Mouse (Mus musculus): ENCODE data around the gene Gm17079. TPM values are rescaled to one million over a fixed set of nuclear protein-coding genes. Genes with fewer than 3 reads are reported as not detected.

Gm17079 gene
- polyA plus RNA-seq, 1 experiment from 2014 or later, result not detected

Other genes starting within 250 kb of the Gm17079 start
- gene Vmn2r89, start 243.6 kb downstream of the Gm17079 start, polyA plus RNA-seq (2014; fragmentation: Nextera tagmentation; extraction: Ambion mirVana), result not detected in 2 replicates
- gene Gm5622, start 142.7 kb downstream of the Gm17079 start, polyA plus RNA-seq (2014; fragmentation: Nextera tagmentation; extraction: Ambion mirVana), result not detected in 2 replicates
- gene Gm17175, start 121.4 kb downstream of the Gm17079 start, polyA plus RNA-seq (2014; fragmentation: Nextera tagmentation; extraction: Ambion mirVana), result not detected in 2 replicates
- not detected in 2 replicates for gene Gm17174, start 103.3 kb downstream of the Gm17079 start, polyA plus RNA-seq (2014; fragmentation: Nextera tagmentation; extraction: Ambion mirVana)
- gene Gm17078, start 84.2 kb downstream of the Gm17079 start, polyA plus RNA-seq (2014; fragmentation: Nextera tagmentation; extraction: Ambion mirVana), result not detected in 2 replicates
- gene Gm4181, start 59.8 kb downstream of the Gm17079 start, polyA plus RNA-seq (2014; fragmentation: Nextera tagmentation; extraction: Ambion mirVana), result not detected in 2 replicates
- gene Gm5800, start 21.7 kb upstream of the Gm17079 start, polyA plus RNA-seq (2014; fragmentation: Nextera tagmentation; extraction: Ambion mirVana), result not detected in 2 replicates
- not detected in 2 replicates for gene Ang4, start 78.1 kb upstream of the Gm17079 start, polyA plus RNA-seq (2014; fragmentation: Nextera tagmentation; extraction: Ambion mirVana)
- not detected in 2 replicates for gene AY358078, start 104.6 kb upstream of the Gm17079 start, polyA plus RNA-seq (2014; fragmentation: Nextera tagmentation; extraction: Ambion mirVana)
- gene Ear6, start 158.2 kb upstream of the Gm17079 start, polyA plus RNA-seq (2014; fragmentation: Nextera tagmentation; extraction: Ambion mirVana), result not detected in 2 replicates
- gene Mettl17, start 189.4 kb upstream of the Gm17079 start, polyA plus RNA-seq (2014; fragmentation: Nextera tagmentation; extraction: Ambion mirVana), result 76.0 and 87.5 TPM in 2 replicates
- gene Slc39a2, start 197.4 kb upstream of the Gm17079 start, polyA plus RNA-seq (2014; fragmentation: Nextera tagmentation; extraction: Ambion mirVana), result 0.95 and 1.5 TPM in 2 replicates
- gene Ndrg2, start 218.7 kb upstream of the Gm17079 start, polyA plus RNA-seq (2014; fragmentation: Nextera tagmentation; extraction: Ambion mirVana), result 165 and 190 TPM in 2 replicates
- gene Tppp2, start 223.0 kb upstream of the Gm17079 start, polyA plus RNA-seq (2014; fragmentation: Nextera tagmentation; extraction: Ambion mirVana), result not detected in 2 replicates
- not detected in 2 replicates for gene Rnase13, start 227.3 kb upstream of the Gm17079 start, polyA plus RNA-seq (2014; fragmentation: Nextera tagmentation; extraction: Ambion mirVana)